Mouse (Mus musculus): ENCODE results near the gene Fut8. TPM values are rescaled to one million over a fixed set of nuclear protein-coding genes. Genes with fewer than 3 reads are reported as not detected.

Fut8 gene
- polyA plus RNA-seq, 1 experiment from 2014 or later: 49.3 TPM

DNA sequence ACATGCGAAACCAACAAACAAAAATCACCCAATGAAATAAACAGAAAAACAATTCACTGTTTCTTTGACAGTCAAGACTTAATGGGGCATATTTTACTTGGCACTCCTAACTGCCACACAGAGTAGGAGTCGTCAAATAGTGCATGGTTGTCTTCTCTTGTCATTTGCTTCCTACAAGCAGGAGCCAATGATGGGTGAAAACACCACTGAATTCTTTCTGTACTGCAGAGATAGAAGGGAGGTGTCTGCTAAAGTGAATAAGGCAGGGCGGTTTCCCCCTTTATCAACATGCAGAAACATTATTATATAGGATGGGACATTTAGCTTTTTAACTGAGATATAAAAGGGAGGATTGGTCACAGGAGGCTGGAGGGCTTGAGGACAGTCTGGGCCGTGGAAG is 13.0 kb upstream of the Fut8 start:
- no peak overlapping the region for H3K4me2 ChIP-seq
- ATAC-seq (ENCODE audit: low FRiP score): no peak
- 75% methylated on average over 4 of the region's 4 CpGs for WGBS
- H3K27me3 ChIP-seq: no peaks in the 10 kb centered on the region
- no peak overlapping the region for H3K27ac ChIP-seq
- no peaks in the 10 kb centered on the region for H3K36me3 ChIP-seq
- H3K9me3 ChIP-seq: no peaks in the 10 kb centered on the region
- no peak overlapping the region for H3K4me3 ChIP-seq
- no peaks in the 10 kb centered on the region for H3K4me1 ChIP-seq (replicated peaks)
- no peak overlapping the region for H3K9ac ChIP-seq

GRCm38 (mm10) chr12:77225727-77226126 is 12.2 kb upstream of the Fut8 start:
- H3K4me2 ChIP-seq: no peak overlapping the region
- no peaks in the 10 kb centered on the region for H3K36me3 ChIP-seq
- no peak overlapping the region for H3K27ac ChIP-seq
- no peak overlapping the region for H3K9ac ChIP-seq
- no peak for ATAC-seq (ENCODE audit: low FRiP score)
- WGBS: 81% methylated on average over 3 of the region's 3 CpGs
- no peaks in the 10 kb centered on the region for H3K27me3 ChIP-seq
- no peaks in the 10 kb centered on the region for H3K4me1 ChIP-seq (replicated peaks)
- no peak overlapping the region for H3K4me3 ChIP-seq
- no peaks in the 10 kb centered on the region for H3K9me3 ChIP-seq

DNA sequence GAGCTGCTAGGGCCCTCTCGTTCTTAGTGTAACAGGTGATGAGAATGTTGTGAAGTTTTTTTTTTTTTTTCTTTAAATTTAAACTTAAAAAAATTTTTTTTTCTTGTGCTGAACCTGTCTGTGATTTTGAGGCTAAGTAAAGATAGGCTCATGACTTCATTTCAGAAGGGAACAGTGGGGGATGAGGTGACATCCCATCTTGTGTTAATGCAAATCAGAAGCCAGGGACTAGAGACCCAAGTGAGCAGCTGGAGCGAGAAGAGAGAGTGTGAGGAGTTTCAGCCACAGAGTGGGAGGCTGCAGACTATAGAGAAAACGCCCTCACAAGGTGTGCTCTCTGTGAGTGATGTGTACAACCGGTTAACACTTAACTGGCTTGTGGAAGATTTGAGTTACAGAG is 2.0 kb upstream of the Fut8 start:
- no peak overlapping the region for H3K9ac ChIP-seq
- 63% methylated on average over 4 of the region's 4 CpGs for WGBS
- no peak overlapping the region for H3K4me3 ChIP-seq
- H3K36me3 ChIP-seq: no peaks in the 10 kb centered on the region
- no peak overlapping the region for H3K27ac ChIP-seq
- no peaks in the 10 kb centered on the region for H3K27me3 ChIP-seq
- no peaks in the 10 kb centered on the region for H3K9me3 ChIP-seq
- peaks cover 5% of the 10 kb centered on the region; the same call in 1 of the 2 replicates for H3K4me1 ChIP-seq (replicated peaks)
- no peak for ATAC-seq (ENCODE audit: low FRiP score)
- H3K4me2 ChIP-seq: no peak overlapping the region

- Histone ChIP-seq H3K4me1 (replicated peaks) (peaks cover 5% of the 10 kb centered on the region; the same call in 1 of the 2 replicates), H3K27ac (peak overlapping the region; percentile 98), H3K36me3 (no peaks in the 10 kb centered on the region), H3K9me3 (no peaks in the 10 kb centered on the region), H3K4me3 (peak overlapping the region; percentile 85), H3K9ac (peak overlapping the region; percentile 93), H3K4me2 (peak overlapping the region; percentile 83), H3K27me3 (no peaks in the 10 kb centered on the region)
- under 1% methylated on average over 115 of the region's 120 CpGs for WGBS
- ATAC-seq (ENCODE audit: low FRiP score): peak; percentile 98
These were observed 835 bp downstream of the Fut8 start for GRCm38 (mm10) chr12:77238531-77239389.

DNA sequence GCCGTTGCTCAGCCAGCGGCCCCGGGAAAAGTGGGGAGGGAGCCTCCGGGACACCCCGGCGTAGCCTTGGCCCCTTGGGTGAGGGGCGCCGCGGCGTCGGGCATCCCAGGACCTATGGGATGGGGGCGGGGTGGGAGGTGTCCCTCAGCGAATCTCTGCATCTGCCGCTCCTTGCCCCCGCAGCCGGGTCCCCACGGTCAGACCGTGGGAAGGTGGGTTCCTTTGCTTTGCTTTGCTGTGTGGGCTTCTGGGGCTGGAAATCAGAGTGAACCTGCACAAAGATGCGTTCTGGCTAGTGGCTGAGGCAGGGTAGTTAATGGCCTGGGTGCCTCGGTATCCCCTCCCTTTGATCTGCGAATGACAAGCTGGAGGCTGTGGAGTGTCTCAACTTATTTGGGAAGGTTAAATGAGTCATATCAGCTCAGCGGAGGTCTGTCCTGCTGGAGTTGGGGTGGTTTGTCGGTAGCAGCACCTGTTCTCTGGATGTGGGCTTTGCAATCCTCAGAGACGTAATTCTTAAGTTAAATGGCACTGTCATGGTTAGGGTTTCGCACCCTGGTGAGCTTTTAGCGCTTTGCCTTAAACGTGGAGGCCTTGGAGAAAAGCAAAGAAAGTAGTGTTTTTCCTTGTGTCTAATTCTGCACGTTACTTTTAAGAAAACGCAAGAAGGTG is 1.6 kb downstream of the Fut8 start:
- Histone ChIP-seq H3K4me2 (peak overlapping the region; percentile 83), H3K27me3 (no peaks in the 10 kb centered on the region), H3K4me1 (replicated peaks) (peaks cover 5% of the 10 kb centered on the region; the same call in 1 of the 2 replicates), H3K36me3 (no peaks in the 10 kb centered on the region), H3K4me3 (peak overlapping the region; percentile 85), H3K27ac (peak overlapping the region; percentile 98), H3K9ac (peak overlapping the region; percentile 93), H3K9me3 (no peaks in the 10 kb centered on the region)
- 1% methylated on average over 29 of the region's 29 CpGs for WGBS
- ATAC-seq (ENCODE audit: low FRiP score): no peak; the same call in 1 of the 2 replicates

- Histone ChIP-seq H3K27me3 (no peaks in the 10 kb centered on the region), H3K4me1 (replicated peaks) (peaks cover 5% of the 10 kb centered on the region; the same call in 1 of the 2 replicates), H3K27ac (no peak overlapping the region), H3K9ac (no peak overlapping the region), H3K4me2 (peak overlapping the region; percentile 83), H3K36me3 (no peaks in the 10 kb centered on the region), H3K9me3 (no peaks in the 10 kb centered on the region), H3K4me3 (peak overlapping the region; percentile 31)
- no peak for ATAC-seq (ENCODE audit: low FRiP score)
- 58% methylated on average over 6 of the region's 6 CpGs for WGBS
These were observed 2.4 kb downstream of the Fut8 start for GRCm38 (mm10) chr12:77240372-77240771.

DNA sequence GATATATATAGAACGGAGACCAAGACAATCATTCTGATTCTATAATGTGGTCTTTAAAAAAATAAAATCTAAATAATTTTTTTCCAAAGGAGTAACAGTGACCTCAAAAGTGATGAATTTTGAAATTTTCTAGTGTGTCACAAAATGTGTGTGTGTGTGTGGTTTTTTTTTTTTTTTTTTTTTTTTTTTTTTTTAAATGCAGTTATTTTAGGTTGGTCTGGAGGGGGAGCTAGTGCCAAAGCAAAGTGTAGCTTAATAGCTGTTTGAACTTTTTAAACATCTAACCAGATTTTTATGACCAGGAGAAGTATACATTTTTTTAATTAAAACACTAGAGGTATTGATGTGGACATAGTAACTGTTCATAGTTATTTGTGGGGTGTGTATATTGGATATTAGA is 2.9 kb downstream of the Fut8 start:
- no peak overlapping the region for H3K9ac ChIP-seq
- no peak overlapping the region for H3K27ac ChIP-seq
- H3K36me3 ChIP-seq: no peaks in the 10 kb centered on the region
- ATAC-seq (ENCODE audit: low FRiP score): no peak
- peak overlapping the region; percentile 23; the same call in 1 of the 2 replicates for H3K4me2 ChIP-seq
- H3K27me3 ChIP-seq: no peaks in the 10 kb centered on the region
- H3K4me1 ChIP-seq (replicated peaks): peaks cover 5% of the 10 kb centered on the region; the same call in 1 of the 2 replicates
- no peak overlapping the region for H3K4me3 ChIP-seq
- no peaks in the 10 kb centered on the region for H3K9me3 ChIP-seq
- WGBS: 85% methylated on average over 1 of the region's 1 CpGs

GRCm38 (mm10) chr12:77262650-77263049 is 24.7 kb downstream of the Fut8 start:
- Histone ChIP-seq H3K27me3 (no peaks in the 10 kb centered on the region), H3K4me3 (no peak overlapping the region), H3K9ac (no peak overlapping the region), H3K9me3 (no peaks in the 10 kb centered on the region), H3K4me1 (replicated peaks) (0 out of 2 replicates have a peak, but pooled peaks cover 2% of the 10 kb centered on the region), H3K4me2 (no peak overlapping the region), H3K27ac (no peak overlapping the region), H3K36me3 (no peaks in the 10 kb centered on the region)
- no peak for ATAC-seq (ENCODE audit: low FRiP score)

DNA sequence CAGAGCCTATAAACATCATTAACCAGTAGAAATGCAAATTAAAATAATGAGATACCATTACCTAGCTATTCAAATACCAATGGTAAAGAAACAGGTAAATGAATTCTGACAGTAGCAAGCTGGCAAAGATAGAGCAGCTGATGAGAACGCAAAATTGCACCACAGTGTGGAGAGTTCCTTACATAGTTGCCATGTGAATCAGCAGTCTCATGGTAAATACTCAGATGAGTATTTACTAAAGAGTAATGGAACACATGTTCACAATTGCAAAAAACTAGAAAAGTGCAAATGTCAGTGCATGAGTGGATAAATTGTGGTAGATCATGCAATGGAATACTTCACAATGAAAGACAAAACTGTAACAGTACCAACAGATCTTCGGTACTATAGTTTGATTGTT is 25.9 kb downstream of the Fut8 start:
- H3K9me3 ChIP-seq: no peaks in the 10 kb centered on the region
- no peak overlapping the region for H3K4me3 ChIP-seq
- H3K9ac ChIP-seq: no peak overlapping the region
- no peak for ATAC-seq (ENCODE audit: low FRiP score)
- no peaks in the 10 kb centered on the region for H3K27me3 ChIP-seq
- no peak overlapping the region for H3K27ac ChIP-seq
- no peak overlapping the region for H3K4me2 ChIP-seq
- 94% methylated on average over 2 of the region's 2 CpGs for WGBS
- H3K4me1 ChIP-seq (replicated peaks): 0 out of 2 replicates have a peak, but pooled peaks cover 2% of the 10 kb centered on the region
- H3K36me3 ChIP-seq: no peaks in the 10 kb centered on the region

DNA sequence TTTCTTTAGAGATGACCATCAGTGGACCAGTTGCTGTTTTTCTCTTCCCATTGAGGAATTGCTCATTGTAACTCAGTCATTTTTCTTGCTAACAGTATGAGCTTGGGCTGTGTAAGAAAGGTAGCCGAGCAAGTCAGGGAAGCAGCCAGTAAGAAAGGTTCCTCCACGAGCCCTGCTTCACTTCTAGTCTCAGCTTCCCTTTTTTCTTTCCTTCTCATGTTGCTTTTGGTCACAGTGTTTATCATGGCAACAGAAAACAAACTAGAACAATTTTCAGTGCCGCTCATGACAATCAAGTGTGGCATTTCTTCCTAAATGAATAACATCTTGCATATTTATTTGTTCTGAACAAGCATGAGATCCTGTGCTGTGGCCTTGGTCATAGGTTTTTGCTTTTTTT is 32.8 kb downstream of the Fut8 start:
- no peak for ATAC-seq (ENCODE audit: low FRiP score)

DNA sequence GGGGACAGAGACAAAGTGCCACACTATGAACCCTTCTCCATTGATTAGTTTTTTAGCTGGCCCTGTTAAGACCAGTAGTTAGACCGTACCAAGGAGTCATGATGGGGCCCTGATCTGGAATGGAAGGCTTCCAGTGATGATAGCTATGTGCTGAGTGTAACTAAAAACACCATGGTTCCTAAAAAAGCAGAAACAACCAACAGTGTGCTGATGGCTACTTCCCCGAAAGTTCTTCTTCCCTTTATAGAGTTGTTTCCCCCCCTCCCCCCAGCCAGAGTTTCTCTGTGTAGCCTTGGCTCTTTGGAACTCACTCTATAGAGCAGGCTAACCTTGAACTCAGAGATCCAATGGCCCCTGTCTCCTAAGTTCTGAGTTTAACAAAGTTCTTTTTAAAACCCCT is 50.6 kb downstream of the Fut8 start:
- Histone ChIP-seq H3K27ac (no peak overlapping the region), H3K4me3 (no peak overlapping the region), H3K4me2 (no peak overlapping the region), H3K36me3 (no peaks in the 10 kb centered on the region), H3K9me3 (no peaks in the 10 kb centered on the region), H3K27me3 (no peaks in the 10 kb centered on the region), H3K4me1 (replicated peaks) (no peaks in the 10 kb centered on the region), H3K9ac (no peak overlapping the region)
- 89% methylated on average over 2 of the region's 2 CpGs for WGBS
- no peak for ATAC-seq (ENCODE audit: low FRiP score)

More for the DNA sequence above, 32.8 kb downstream of the Fut8 start:
- H3K27me3 ChIP-seq: no peaks in the 10 kb centered on the region
- H3K27ac ChIP-seq: no peak overlapping the region
- H3K9me3 ChIP-seq: no peaks in the 10 kb centered on the region
- H3K4me1 ChIP-seq (replicated peaks): no peaks in the 10 kb centered on the region
- no peaks in the 10 kb centered on the region for H3K36me3 ChIP-seq
- H3K9ac ChIP-seq: no peak overlapping the region
- WGBS: 87% methylated on average over 3 of the region's 3 CpGs
- H3K4me2 ChIP-seq: no peak overlapping the region
- H3K4me3 ChIP-seq: no peak overlapping the region

DNA sequence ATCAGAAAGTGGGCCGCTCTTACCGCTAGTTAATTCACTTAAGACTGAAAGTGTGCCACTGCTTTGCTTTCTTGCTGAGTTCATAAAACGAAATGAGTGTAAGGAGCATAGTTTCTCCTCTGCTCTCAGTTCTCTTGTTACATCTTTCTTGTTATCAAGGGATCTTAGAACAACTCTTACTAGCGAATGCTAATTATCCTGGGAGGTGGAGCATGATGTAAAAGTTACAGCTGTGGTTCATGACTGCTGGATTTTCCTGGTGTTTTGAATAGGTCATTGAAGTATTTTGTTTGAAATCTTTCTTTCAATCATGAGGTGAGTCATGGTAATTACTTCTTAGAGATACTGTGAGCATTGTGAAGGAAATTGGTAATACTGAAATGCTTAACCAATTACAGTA is 53.1 kb downstream of the Fut8 start:
- Histone ChIP-seq H3K4me3 (no peak overlapping the region), H3K4me1 (replicated peaks) (no peaks in the 10 kb centered on the region), H3K27ac (no peak overlapping the region), H3K36me3 (no peaks in the 10 kb centered on the region), H3K4me2 (no peak overlapping the region), H3K9me3 (no peaks in the 10 kb centered on the region), H3K27me3 (no peaks in the 10 kb centered on the region), H3K9ac (no peak overlapping the region)
- 81% methylated on average over 4 of the region's 4 CpGs for WGBS
- no peak for ATAC-seq (ENCODE audit: low FRiP score)

Measured in hindbrain, embryonic 13.5 days (tissue).